10 mouse cellular contexts compared by ENCODE assay signal in the genomic region with DNA sequence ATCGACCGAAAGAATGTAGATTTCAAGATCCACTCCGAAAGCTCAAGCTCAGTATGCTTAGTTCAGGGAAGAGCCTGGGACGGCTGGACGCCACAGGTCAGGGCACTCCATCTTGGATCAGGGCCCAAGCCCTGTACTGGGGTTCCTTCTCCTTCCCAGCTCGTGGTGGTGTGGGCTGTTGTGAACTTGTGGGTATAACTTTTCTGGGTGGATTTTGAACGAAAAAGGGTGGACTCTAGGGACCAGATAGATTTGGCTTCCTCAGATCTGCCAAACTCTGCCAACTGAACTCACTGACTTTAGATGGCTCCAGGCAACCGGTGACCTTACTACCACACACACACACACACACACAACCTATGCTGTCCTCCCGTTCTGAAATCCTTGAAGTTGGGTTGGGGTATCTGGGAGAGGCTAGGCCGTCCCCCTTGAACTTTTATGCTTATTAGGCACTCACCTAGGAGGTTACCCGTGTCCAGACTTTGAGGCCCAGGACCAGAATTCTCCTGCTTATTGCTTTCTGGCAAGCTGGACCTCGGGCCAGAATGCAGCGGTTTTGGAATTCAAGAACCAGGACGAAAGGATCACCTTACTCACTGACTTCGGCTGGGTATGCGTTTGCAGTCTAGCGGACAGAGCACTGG. TPM values are rescaled to one million over a fixed set of nuclear protein-coding genes. Genes with fewer than 3 reads are reported as not detected.
DNase-seq lines count a peak whose midpoint lies in the region; ATAC-seq lines count a peak whose summit lies in the region.
"Had no signal": no experiment of that assay in that cellular context is flagged by ENCODE, and none has a peak within 500 bp of the region (broad histone marks: within the 10 kb centered on the region; RNA-seq: fewer than 3 reads in every experiment).

No protein-coding gene starts in this region.

- no peak for ATAC-seq in forebrain, embryonic 11.5 days (replicated peaks; ENCODE audit: low FRiP score)
- no peak for ATAC-seq in forebrain, embryonic 15.5 days (replicated peaks)
- ATAC-seq in kidney, embryonic 16.5 days (ENCODE audit: low FRiP score, low TSS enrichment) = no peak
- no peak for ATAC-seq in forebrain, embryonic 13.5 days
- ATAC-seq in midbrain, embryonic 14.5 days (ENCODE audit: low FRiP score, low TSS enrichment) = no peak

- H3K27me3 ChIP-seq in forebrain, embryonic 11.5 days (ENCODE audit: control insufficient read depth, insufficient read depth, low read length) = peaks cover 95% of the 10 kb centered on the region
- peaks cover 97% of the 10 kb centered on the region for H3K27me3 ChIP-seq in forebrain, embryonic 15.5 days
- peaks cover 100% of the 10 kb centered on the region for H3K27me3 ChIP-seq in kidney, embryonic 16.5 days (ENCODE audit: insufficient read depth, low read length)
- peaks cover 100% of the 10 kb centered on the region for H3K27me3 ChIP-seq in forebrain, embryonic 13.5 days
- peaks cover 94% of the 10 kb centered on the region for H3K27me3 ChIP-seq in midbrain, embryonic 14.5 days (ENCODE audit: control insufficient read depth, insufficient read depth, low read length)

- no peak for DNase-seq in forebrain, embryonic 11.5 days (ENCODE audit: low spot score)
- no peak for DNase-seq in kidney, postnatal 36 days
- peak; percentile 32 for DNase-seq in midbrain, embryonic 14.5 days
- no peak for DNase-seq in thymus, postnatal 25 days
- DNase-seq in spleen, postnatal 14 days (ENCODE audit: low spot score in 2 of 2) = no peak
- DNase-seq: cerebellum, adult 11 months had no signal

- no peak overlapping the region for H3K9ac ChIP-seq in forebrain, embryonic 11.5 days (ENCODE audit: low read length)
- H3K9ac ChIP-seq in forebrain, embryonic 15.5 days (replicated peaks) = no peak overlapping the region
- no peak overlapping the region for H3K9ac ChIP-seq in kidney, embryonic 16.5 days (replicated peaks; ENCODE audit: low read length)
- no peak overlapping the region for H3K9ac ChIP-seq in forebrain, embryonic 13.5 days
- H3K9ac ChIP-seq in midbrain, embryonic 14.5 days (replicated peaks; ENCODE audit: low read length) = no peak overlapping the region

- H3K4me1 ChIP-seq in forebrain, embryonic 11.5 days (replicated peaks; ENCODE audit: control insufficient read depth, insufficient read depth, low read length) = peaks cover 19% of the 10 kb centered on the region
- H3K4me1 ChIP-seq in forebrain, embryonic 15.5 days = peaks cover 25% of the 10 kb centered on the region
- peaks cover 29% of the 10 kb centered on the region for H3K4me1 ChIP-seq in kidney, embryonic 16.5 days (ENCODE audit: insufficient read depth, low read length)
- peaks cover 38% of the 10 kb centered on the region for H3K4me1 ChIP-seq in forebrain, embryonic 13.5 days
- 0 out of 2 replicates have a peak, but pooled peaks cover 8% of the 10 kb centered on the region for H3K4me1 ChIP-seq in midbrain, embryonic 14.5 days (ENCODE audit: control insufficient read depth, insufficient read depth, low read length)

- H3K4me3 ChIP-seq in forebrain, embryonic 11.5 days (ENCODE audit: low read depth, low read length) = peak overlapping the region; percentile 40; the same call in 1 of the 2 replicates
- H3K4me3 ChIP-seq in forebrain, embryonic 15.5 days = no peak overlapping the region
- no peak overlapping the region; the same call in 1 of the 2 replicates for H3K4me3 ChIP-seq in kidney, embryonic 16.5 days (ENCODE audit: low read length)
- H3K4me3 ChIP-seq in forebrain, embryonic 13.5 days = peak overlapping the region; percentile 40; the same call in 1 of the 2 replicates
- H3K4me3 ChIP-seq in midbrain, embryonic 14.5 days (replicated peaks; ENCODE audit: low read depth, low read length) = peak overlapping the region; percentile 34; the same call in 1 of the 2 replicates

- WGBS in forebrain, embryonic 11.5 days = 7% methylated on average over 17 of the region's 17 CpGs
- WGBS in forebrain, embryonic 15.5 days = 10% methylated on average over 17 of the region's 17 CpGs
- 7% methylated on average over 17 of the region's 17 CpGs for WGBS in kidney, embryonic 16.5 days
- WGBS in forebrain, embryonic 13.5 days = 8% methylated on average over 17 of the region's 17 CpGs
- WGBS in midbrain, embryonic 14.5 days = 11% methylated on average over 17 of the region's 17 CpGs

- no peaks in the 10 kb centered on the region for H3K36me3 ChIP-seq in forebrain, embryonic 11.5 days (ENCODE audit: control insufficient read depth, insufficient read depth, low read length)
- no peaks in the 10 kb centered on the region for H3K36me3 ChIP-seq in forebrain, embryonic 15.5 days
- peaks cover 8% of the 10 kb centered on the region; the same call in 1 of the 2 replicates for H3K36me3 ChIP-seq in kidney, embryonic 16.5 days (ENCODE audit: insufficient read depth, low read length)
- H3K36me3 ChIP-seq in forebrain, embryonic 13.5 days (ENCODE audit: poor library complexity, severe bottlenecking) = no peaks in the 10 kb centered on the region
- no peaks in the 10 kb centered on the region for H3K36me3 ChIP-seq in midbrain, embryonic 14.5 days (ENCODE audit: control insufficient read depth, insufficient read depth, low read length)

- no peaks in the 10 kb centered on the region for H3K9me3 ChIP-seq in forebrain, embryonic 11.5 days (ENCODE audit: control insufficient read depth, low read length)
- H3K9me3 ChIP-seq in forebrain, embryonic 15.5 days = no peaks in the 10 kb centered on the region
- no peaks in the 10 kb centered on the region for H3K9me3 ChIP-seq in kidney, embryonic 16.5 days (ENCODE audit: low read length)
- H3K9me3 ChIP-seq in forebrain, embryonic 13.5 days (replicated peaks) = no peaks in the 10 kb centered on the region
- H3K9me3 ChIP-seq in midbrain, embryonic 14.5 days (ENCODE audit: control insufficient read depth, low read length) = no peaks in the 10 kb centered on the region

- H3K4me2 ChIP-seq in forebrain, embryonic 11.5 days (ENCODE audit: low read depth, low read length, severe bottlenecking) = no peak overlapping the region; the same call in 1 of the 2 replicates
- no peak overlapping the region for H3K4me2 ChIP-seq in forebrain, embryonic 15.5 days (replicated peaks)
- H3K4me2 ChIP-seq in kidney, embryonic 16.5 days (replicated peaks; ENCODE audit: low read depth, low read length) = peak overlapping the region; percentile 59; the same call in 1 of the 2 replicates
- H3K4me2 ChIP-seq in forebrain, embryonic 13.5 days = peak overlapping the region; percentile 60; the same call in 1 of the 2 replicates
- H3K4me2 ChIP-seq in midbrain, embryonic 14.5 days (ENCODE audit: low read length) = no peak overlapping the region; the same call in 1 of the 2 replicates

- no peak overlapping the region for H3K27ac ChIP-seq in forebrain, embryonic 11.5 days (ENCODE audit: low read depth, low read length)
- H3K27ac ChIP-seq in forebrain, embryonic 15.5 days (replicated peaks) = no peak overlapping the region
- H3K27ac ChIP-seq in kidney, embryonic 16.5 days (ENCODE audit: low read length) = no peak overlapping the region
- H3K27ac ChIP-seq in forebrain, embryonic 13.5 days = no peak overlapping the region
- H3K27ac ChIP-seq in midbrain, embryonic 14.5 days (replicated peaks; ENCODE audit: low read depth, low read length) = no peak overlapping the region

RNA-seq across cellular contexts. Expression of a gene that starts 0.6 kb away (rescaled TPM):
- 6.4 and 7.2 TPM in 2 replicates for polyA plus RNA-seq in forebrain, embryonic 11.5 days (2014; fragmentation: Nextera tagmentation; extraction: Ambion mirVana)
- polyA plus RNA-seq in forebrain, embryonic 15.5 days (2015; fragmentation: Nextera tagmentation; extraction: Ambion mirVana) = 0.68 and 0.75 TPM in 2 replicates
- not detected in 2 replicates for polyA plus RNA-seq in kidney, embryonic 16.5 days (2015; fragmentation: Nextera tagmentation; extraction: Ambion mirVana)
- polyA plus RNA-seq in forebrain, embryonic 13.5 days (2015; fragmentation: Nextera tagmentation; extraction: Ambion mirVana) = 2.1 and 3.3 TPM in 2 replicates
- 8.0 and 9.0 TPM in 2 replicates for polyA plus RNA-seq in midbrain, embryonic 14.5 days (2014; fragmentation: Nextera tagmentation; extraction: Ambion mirVana)
- polyA plus RNA-seq: large intestine, adult 2 months had no signal

Comparison
In these comparisons a context has a peak if more than half of its experiments do, and no peak if none do; other contexts are left out.
1. H3K4me2 ChIP-seq: peak in kidney, embryonic 16.5 days (single experiment) and forebrain, embryonic 13.5 days (single experiment); none in forebrain, embryonic 11.5 days (single experiment), forebrain, embryonic 15.5 days (single experiment) and midbrain, embryonic 14.5 days (single experiment).
2. H3K4me3 ChIP-seq: peak in forebrain, embryonic 11.5 days (single experiment), forebrain, embryonic 13.5 days (single experiment) and midbrain, embryonic 14.5 days (single experiment); none in forebrain, embryonic 15.5 days (single experiment) and kidney, embryonic 16.5 days (single experiment).